Mouse (Mus musculus) kidney, adult 2 months (tissue): Measurements from ENCODE around the gene Slc19a2.
"Not testable (repeated sequence)": the region's sequence is repeated elsewhere in the genome, so short reads cannot be mapped to it uniquely, and the experiment has no call there.

Source experiments
- CTCF ChIP-seq: fragments of 200-500 bp; conservative IDR thresholded peaks from 2 replicates; pipeline ENCODE4 v1.5.1; 2011; ENCODE audit warnings: low read depth, mild to moderate bottlenecking, control low read depth, low read length, moderate library complexity, mixed read lengths; ENCODE audit not compliant: insufficient read depth, insufficient read length
- POLR2A ChIP-seq: fragments of 200-500 bp; IDR thresholded peaks from one replicate; pipeline ENCODE4 v1.6.1; 2011; ENCODE audit warnings: low read depth, low read length, control low read depth

DNA sequence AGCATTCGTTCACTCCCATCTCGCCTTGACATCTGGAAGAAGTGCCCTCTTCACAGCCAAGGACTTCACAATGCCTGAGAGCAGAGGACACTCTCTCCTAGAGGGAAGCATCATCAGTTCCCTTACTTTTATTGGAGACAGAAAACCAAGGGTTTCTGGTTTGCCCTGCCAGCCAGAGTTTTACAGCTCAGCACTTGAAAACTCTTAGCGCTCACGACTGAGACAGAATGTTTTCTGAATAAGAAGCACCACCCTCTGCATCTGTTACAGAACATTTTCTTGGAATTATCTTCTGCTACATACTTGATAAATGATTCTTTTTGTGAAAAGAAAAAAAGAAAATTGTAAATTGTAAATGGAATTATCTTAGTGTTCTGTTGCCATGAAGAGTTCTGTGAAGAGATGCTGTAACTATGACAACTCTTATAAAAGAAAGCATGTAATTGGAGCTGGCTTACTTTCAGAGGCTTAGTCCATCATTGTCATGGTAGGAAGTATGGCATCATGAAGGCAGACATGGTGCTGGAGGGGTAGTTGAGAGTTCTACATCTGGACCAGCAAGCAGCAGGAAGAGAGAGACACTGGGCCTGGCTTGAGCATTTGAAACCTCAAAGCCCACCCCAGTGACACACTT is 16.8 kb upstream of the Slc19a2 start:
- TF ChIP-seq CTCF, POLR2A: not testable (repeated sequence)
